Mouse (Mus musculus) leukemia stem cell, adult 10-12 weeks (primary cell): ENCODE data around the gene Olfr747. TPM values are rescaled to one million over a fixed set of nuclear protein-coding genes. Genes with fewer than 3 reads are reported as not detected.

Experiments
- polyA plus RNA-seq: library from polyadenylated mRNA; stranded (reverse); fragments of >175 nt; gene quantifications from 2 replicates; pipeline ENCODE4 v1.2.3, GENCODE M21; 2012; ENCODE audit warnings: low replicate concordance

Olfr747 gene
- not detected in 2 replicates for polyA plus RNA-seq

GRCm38 (mm10) chr14:50693106-50693505 lies at the start of gene Olfr747:
Gene Olfr747, minus strand, starts transcription at chr14:50693206.

DNA sequence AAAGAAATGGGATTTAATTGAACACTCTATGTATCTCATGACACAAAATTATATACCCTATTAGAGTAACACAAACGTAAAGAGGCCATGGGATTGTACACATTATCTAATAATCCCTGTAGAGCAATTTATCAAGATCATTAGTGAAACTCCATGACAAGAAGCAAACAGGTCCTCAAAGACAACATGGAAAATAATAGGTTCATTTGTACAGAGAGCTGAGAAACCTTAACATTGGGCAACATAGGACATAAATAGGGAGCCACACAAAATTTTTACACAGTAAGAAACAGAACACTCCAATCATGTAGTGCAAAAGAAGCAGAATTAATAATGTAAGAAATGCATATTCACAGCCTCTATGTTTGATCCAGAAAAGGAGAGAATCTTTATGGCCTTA lies 14.1 kb upstream of the Olfr747 start, which contains the start of gene Olfr748:
Gene Olfr748 (plus strand): TSS at position 301 of the 400 bp plus-strand sequence.

GRCm38 (mm10) chr14:50646783-50647182 lies 46.2 kb downstream of the Olfr747 start, which contains the start of gene Olfr746:
Gene Olfr746, plus strand, starts transcription at chr14:50647083.

DNA sequence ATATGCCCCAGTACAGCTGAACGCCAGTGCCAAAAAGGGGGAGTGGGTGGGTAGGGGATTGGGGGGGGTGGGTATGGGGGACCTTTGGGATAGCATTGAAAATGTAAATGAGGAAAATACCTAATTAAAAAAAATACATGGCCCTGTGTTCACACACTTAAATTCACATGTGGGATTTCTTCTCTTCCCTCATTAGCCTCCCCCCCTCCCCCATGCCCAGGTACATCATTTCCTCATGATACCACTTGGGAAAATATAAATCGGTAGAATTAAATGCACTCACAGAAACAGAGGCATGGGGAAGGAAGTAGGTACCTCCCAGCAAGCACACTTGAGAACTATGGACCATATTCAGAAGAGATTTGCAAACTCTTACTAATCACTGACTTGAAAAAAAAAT lies 53.9 kb downstream of the Olfr747 start, which contains the start of gene Olfr745:
Gene Olfr745 (plus strand): TSS at position 301 of the 400 bp plus-strand sequence.

Other genes starting within 250 kb of the Olfr747 start
- gene Olfr740, start 247.7 kb downstream of the Olfr747 start, polyA plus RNA-seq, result not detected in 2 replicates
- gene Olfr741, start 220.5 kb downstream of the Olfr747 start, polyA plus RNA-seq, result not detected in 2 replicates
- gene Olfr742, start 189.6 kb downstream of the Olfr747 start, polyA plus RNA-seq, result not detected in 2 replicates
- gene Olfr743, start 171.4 kb downstream of the Olfr747 start, polyA plus RNA-seq, result not detected in 2 replicates
- not detected in 2 replicates for gene Olfr744, start 78.3 kb downstream of the Olfr747 start, polyA plus RNA-seq
- not detected in 2 replicates for gene Olfr745, start 53.8 kb downstream of the Olfr747 start, polyA plus RNA-seq
- gene Olfr746, start 46.1 kb downstream of the Olfr747 start, polyA plus RNA-seq, result not detected in 2 replicates
- not detected in 2 replicates for gene Olfr748, start 14.2 kb upstream of the Olfr747 start, polyA plus RNA-seq
- not detected in 2 replicates for gene Olfr749, start 51.9 kb upstream of the Olfr747 start, polyA plus RNA-seq
- gene Ttc5, start 92.3 kb upstream of the Olfr747 start, polyA plus RNA-seq, result 2.2 and 32.8 TPM in 2 replicates
- 0.11 and 3.0 TPM in 2 replicates for gene Ccnb1ip1, start 114.5 kb upstream of the Olfr747 start, polyA plus RNA-seq
- 2.0 and 4.7 TPM in 2 replicates for gene Parp2, start 114.6 kb upstream of the Olfr747 start, polyA plus RNA-seq
- gene Tep1, start 177.4 kb upstream of the Olfr747 start, polyA plus RNA-seq, result 1.9 and 2.6 TPM in 2 replicates
- gene Klhl33, start 204.3 kb upstream of the Olfr747 start, polyA plus RNA-seq, result not detected in 2 replicates
- gene Osgep, start 231.7 kb upstream of the Olfr747 start, polyA plus RNA-seq, result 20.4 and 43.1 TPM in 2 replicates
- gene Apex1, start 231.8 kb upstream of the Olfr747 start, polyA plus RNA-seq, result 33.0 and 38.4 TPM in 2 replicates
- gene Pip4p1, start 237.7 kb upstream of the Olfr747 start, polyA plus RNA-seq, result 65.3 and 128 TPM in 2 replicates
- 1.7 and 2.1 TPM in 2 replicates for gene Pnp, start 237.9 kb upstream of the Olfr747 start, polyA plus RNA-seq